Mouse (Mus musculus) forebrain, embryonic 14.5 days (tissue): ENCODE data around the gene Rcc2. TPM values are rescaled to one million over a fixed set of nuclear protein-coding genes. Genes with fewer than 3 reads are reported as not detected.

Source experiments
- ATAC-seq: fragments of 200-750 bp; cut with Nextera tagmentation; 2 replicates; pipeline ENCODE4 v1.8.0; 2017; ENCODE audit warnings: mild to moderate bottlenecking, moderate library complexity
- DNase-seq: peaks from one replicate; pipeline ENCODE4 v3.0.0-alpha.2; 2015; ENCODE audit warnings: low spot score
- H3K27ac ChIP-seq: fragments of 300-500 bp; sonication (generic); 2 replicates; pipeline ENCODE4 v1.5.1; 2014; ENCODE audit warnings: low read depth, mild to moderate bottlenecking, control low read depth, low read length, moderate library complexity
- H3K27me3 ChIP-seq: fragments of 300-500 bp; sonication (generic); replicated peaks from 2 replicates; pipeline ENCODE4 v1.6.1; 2014; ENCODE audit warnings: low read length, control low read depth, mixed read lengths; ENCODE audit not compliant: control insufficient read depth, insufficient read depth
- H3K36me3 ChIP-seq: fragments of 300-500 bp; sonication (generic); 2 replicates; pipeline ENCODE4 v1.6.1; 2014; ENCODE audit warnings: low read length, control low read depth; ENCODE audit not compliant: control insufficient read depth, insufficient read depth
- H3K4me1 ChIP-seq: fragments of 300-500 bp; sonication (generic); 2 replicates; pipeline ENCODE4 v1.6.1; 2014; ENCODE audit warnings: antibody characterized with exemption, low read length, control low read depth; ENCODE audit not compliant: control insufficient read depth, insufficient read depth
- H3K4me2 ChIP-seq: fragments of 300-500 bp; sonication (generic); 2 replicates; pipeline ENCODE4 v1.6.1; 2014; ENCODE audit warnings: mild to moderate bottlenecking, control low read depth, low read length
- H3K4me3 ChIP-seq: fragments of 300-500 bp; sonication (generic); 2 replicates; pipeline ENCODE4 v1.5.1; 2014; ENCODE audit warnings: low read depth, low read length, control low read depth
- H3K9ac ChIP-seq: fragments of 300-500 bp; sonication (generic); 2 replicates; pipeline ENCODE4 v1.6.1; 2014; ENCODE audit warnings: mild to moderate bottlenecking, low read length, control low read depth, moderate library complexity
- H3K9me3 ChIP-seq: fragments of 300-500 bp; sonication (generic); replicated peaks from 2 replicates; pipeline ENCODE4 v1.6.1; 2016; ENCODE audit warnings: low read length, control low read depth, mixed read lengths; ENCODE audit not compliant: control insufficient read depth
- WGBS: fragments of 180-500 bp; shearing (Covaris S2); extraction: QIAGEN DNeasy Blood & Tissue Kit; methylation state at CpG from one replicate; pipeline ENCODE4 v1.1.7; 2014; 5-methylcytosine and 5-hydroxymethylcytosine counted together
- polyA plus RNA-seq: library from polyadenylated mRNA; unstranded; fragments of >200 nt; fragmentation: Nextera tagmentation; extraction: Ambion mirVana; gene quantifications from 2 replicates; pipeline ENCODE4 v1.2.1, GENCODE M21; 2014

The Rcc2 gene
- polyA plus RNA-seq, 1 experiment from 2014 or later = 32.8 TPM

DNA sequence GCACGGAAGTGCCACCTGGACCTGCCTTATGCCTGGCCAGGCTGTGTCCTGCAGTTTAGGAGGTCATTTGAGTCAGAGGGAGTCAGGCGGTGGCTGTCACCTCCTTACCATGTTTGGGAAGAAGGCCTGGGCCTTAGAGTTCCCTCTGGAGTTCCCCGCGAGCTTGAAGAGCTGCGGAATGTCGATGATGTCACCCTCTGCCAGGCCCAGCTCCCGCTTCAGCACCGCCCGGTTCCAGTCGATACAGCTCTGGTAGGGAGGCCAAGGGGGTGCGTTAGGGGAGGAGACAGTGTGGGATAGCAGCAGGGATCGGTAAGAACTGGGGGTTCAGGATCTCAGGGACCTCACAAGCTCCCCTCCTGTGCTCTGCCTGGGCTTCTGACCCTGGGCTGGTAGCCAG, 47.6 kb downstream of the Rcc2 start:
- Histone ChIP-seq H3K27ac (no peak overlapping the region), H3K9ac (no peak overlapping the region; the same call in 1 of the 2 replicates), H3K36me3 (no peaks in the 10 kb centered on the region), H3K27me3 (no peaks in the 10 kb centered on the region), H3K4me3 (no peak overlapping the region), H3K4me2 (no peak overlapping the region), H3K9me3 (no peaks in the 10 kb centered on the region), H3K4me1 (no peaks in the 10 kb centered on the region)
- ATAC-seq = no peak
- no peak for DNase-seq
- WGBS = 28% methylated on average over 12 of the region's 12 CpGs

DNA sequence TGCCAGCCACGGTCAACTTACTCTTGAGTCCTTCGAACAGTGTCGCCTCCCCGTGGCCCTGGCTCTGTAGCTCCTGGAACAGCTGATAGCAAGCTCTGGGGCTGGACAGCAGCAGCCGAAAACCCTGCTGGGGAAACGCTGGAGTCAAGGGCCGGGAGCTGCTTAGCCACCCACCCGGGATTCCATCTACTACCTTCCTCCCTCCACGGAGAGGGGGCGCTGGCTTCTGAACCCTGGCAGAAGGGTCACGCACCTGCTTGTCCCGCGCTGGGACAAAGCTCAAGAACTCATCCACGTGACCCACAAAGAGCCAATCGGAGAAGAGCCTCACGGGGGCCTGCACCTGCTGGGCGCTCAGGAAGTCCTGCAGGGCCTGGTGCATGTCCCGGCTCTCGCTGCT, 50.0 kb downstream of the Rcc2 start:
- Histone ChIP-seq H3K4me3 (peak overlapping the region; percentile 2; the same call in 1 of the 2 replicates), H3K36me3 (no peaks in the 10 kb centered on the region), H3K4me2 (peak overlapping the region; percentile 39), H3K27ac (no peak overlapping the region), H3K4me1 (no peaks in the 10 kb centered on the region), H3K9ac (no peak overlapping the region), H3K27me3 (no peaks in the 10 kb centered on the region), H3K9me3 (no peaks in the 10 kb centered on the region)
- DNase-seq (peak; percentile 27), ATAC-seq (no peak)
- WGBS = 6% methylated on average over 19 of the region's 19 CpGs

- WGBS = 80% methylated on average over 7 of the region's 7 CpGs
- Histone ChIP-seq H3K4me2 (no peak overlapping the region), H3K9ac (no peak overlapping the region), H3K27ac (no peak overlapping the region), H3K4me3 (no peak overlapping the region), H3K4me1 (0 out of 2 replicates have a peak, but pooled peaks cover 7% of the 10 kb centered on the region), H3K9me3 (no peaks in the 10 kb centered on the region), H3K36me3 (no peaks in the 10 kb centered on the region), H3K27me3 (no peaks in the 10 kb centered on the region)
- ATAC-seq (no peak), DNase-seq (no peak)
Observed at GRCm38 (mm10) chr4:140753366-140753765, 53.0 kb downstream of the Rcc2 start.

- Histone ChIP-seq H3K4me2 (no peak overlapping the region), H3K27ac (no peak overlapping the region), H3K36me3 (no peaks in the 10 kb centered on the region), H3K4me1 (0 out of 2 replicates have a peak, but pooled peaks cover 7% of the 10 kb centered on the region), H3K9me3 (no peaks in the 10 kb centered on the region), H3K27me3 (no peaks in the 10 kb centered on the region), H3K4me3 (no peak overlapping the region), H3K9ac (no peak overlapping the region)
- no peak for ATAC-seq
- 94% methylated on average over 3 of the region's 3 CpGs for WGBS
- no peak for DNase-seq
Observed at GRCm38 (mm10) chr4:140755811-140756210, 55.5 kb downstream of the Rcc2 start.

- Histone ChIP-seq H3K36me3 (no peaks in the 10 kb centered on the region), H3K4me3 (no peak overlapping the region), H3K4me1 (0 out of 2 replicates have a peak, but pooled peaks cover 7% of the 10 kb centered on the region), H3K9me3 (no peaks in the 10 kb centered on the region), H3K9ac (no peak overlapping the region), H3K27ac (no peak overlapping the region), H3K27me3 (no peaks in the 10 kb centered on the region), H3K4me2 (no peak overlapping the region)
- no peak for DNase-seq
- 91% methylated on average over 7 of the region's 7 CpGs for WGBS
- no peak for ATAC-seq
Observed at GRCm38 (mm10) chr4:140761601-140762000, 61.3 kb downstream of the Rcc2 start.

DNA sequence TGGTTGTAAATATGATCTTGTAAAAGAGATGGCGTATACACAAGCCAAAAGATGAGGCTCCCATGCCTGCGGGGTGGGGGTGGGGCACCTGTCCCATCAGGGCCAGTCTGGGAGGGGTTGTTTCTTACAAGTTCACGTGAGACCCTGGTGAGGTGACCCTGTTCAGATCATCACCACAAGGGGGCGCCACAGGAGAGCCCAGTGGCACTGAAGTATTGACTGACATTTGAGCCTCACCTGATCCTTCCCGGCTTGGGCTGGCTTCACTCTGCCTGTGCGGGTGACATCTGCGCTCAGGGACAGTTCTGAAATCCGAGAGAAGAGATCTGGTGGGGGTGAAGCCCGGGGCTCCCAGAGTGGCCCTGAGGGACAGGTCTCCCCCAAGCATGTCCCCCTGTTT, 62.8 kb downstream of the Rcc2 start:
- Histone ChIP-seq H3K9ac (no peak overlapping the region), H3K27me3 (no peaks in the 10 kb centered on the region), H3K4me3 (no peak overlapping the region), H3K4me2 (no peak overlapping the region), H3K4me1 (0 out of 2 replicates have a peak, but pooled peaks cover 2% of the 10 kb centered on the region), H3K9me3 (no peaks in the 10 kb centered on the region), H3K36me3 (no peaks in the 10 kb centered on the region), H3K27ac (no peak overlapping the region)
- ATAC-seq (no peak), DNase-seq (peak; percentile 21)
- 17% methylated on average over 9 of the region's 9 CpGs for WGBS

- WGBS = 91% methylated on average over 3 of the region's 3 CpGs
- no peak overlapping the region for H3K4me3 ChIP-seq
- no peak overlapping the region for H3K27ac ChIP-seq
- no peak overlapping the region for H3K4me2 ChIP-seq
- no peaks in the 10 kb centered on the region for H3K9me3 ChIP-seq
- DNase-seq (no peak), ATAC-seq (no peak)
- no peak overlapping the region for H3K9ac ChIP-seq
- H3K27me3 ChIP-seq = no peaks in the 10 kb centered on the region
- H3K4me1 ChIP-seq = no peaks in the 10 kb centered on the region
- no peaks in the 10 kb centered on the region for H3K36me3 ChIP-seq
Observed at GRCm38 (mm10) chr4:140765936-140766335, 65.6 kb downstream of the Rcc2 start.

GRCm38 (mm10) chr4:140768973-140769372, 68.6 kb downstream of the Rcc2 start:
- Histone ChIP-seq H3K9ac (no peak overlapping the region), H3K9me3 (no peaks in the 10 kb centered on the region), H3K4me1 (no peaks in the 10 kb centered on the region), H3K4me3 (no peak overlapping the region), H3K4me2 (no peak overlapping the region), H3K27me3 (no peaks in the 10 kb centered on the region), H3K36me3 (no peaks in the 10 kb centered on the region), H3K27ac (no peak overlapping the region)
- ATAC-seq (no peak), DNase-seq (no peak)
- 94% methylated on average over 5 of the region's 5 CpGs for WGBS

GRCm38 (mm10) chr4:140770433-140770832, 70.1 kb downstream of the Rcc2 start:
- no peaks in the 10 kb centered on the region for H3K9me3 ChIP-seq
- 0 out of 2 replicates have a peak overlapping the region, but pooled peaks have one; percentile 25 for H3K9ac ChIP-seq
- 8% methylated on average over 13 of the region's 13 CpGs for WGBS
- no peaks in the 10 kb centered on the region for H3K4me1 ChIP-seq
- no peaks in the 10 kb centered on the region for H3K36me3 ChIP-seq
- H3K27ac ChIP-seq = no peak overlapping the region
- H3K4me3 ChIP-seq = no peak overlapping the region
- peak overlapping the region; percentile 28 for H3K4me2 ChIP-seq
- no peaks in the 10 kb centered on the region for H3K27me3 ChIP-seq
- DNase-seq (no peak), ATAC-seq (no peak)
